Mouse (Mus musculus) megakaryocyte progenitor cell, adult 5-6 weeks (primary cell): ENCODE data around the gene D17H6S53E. TPM values are rescaled to one million over a fixed set of nuclear protein-coding genes. Genes with fewer than 3 reads are reported as not detected.

Experiments
- total RNA-seq, 2 experiments: library from RNA; stranded (forward) in 1 of 2; stranded (reverse) in 1 of 2; fragments of 157-497, 149-512 nt in 1 of 2; fragments of 200-1000 nt in 1 of 2; gene quantifications; 2 replicates each; pipeline versions ENCODE4 v1.2.3 to v1.2.4; 2015 to 2017

Gene D17H6S53E
- total RNA-seq, 2 experiments from 2014 or later, result 3.6 to 7.7 TPM

Other genes with a start within 250 kb of the D17H6S53E start
Only the 30 nearest of the 42 such genes appear.
- 187 and 253 TPM in 2 replicates for gene Lsm2, start 144.5 kb upstream of the D17H6S53E start, total RNA-seq (2015)
- gene Lsm2, start 144.5 kb upstream of the D17H6S53E start, total RNA-seq (2017), result 71.7 and 78.0 TPM in 2 replicates
- 60.5 and 77.5 TPM in 2 replicates for gene Vars, start 125.4 kb upstream of the D17H6S53E start, total RNA-seq (2015)
- 239 and 292 TPM in 2 replicates for gene Vars, start 125.4 kb upstream of the D17H6S53E start, total RNA-seq (2017)
- not detected in 2 replicates for gene Vwa7, start 109.8 kb upstream of the D17H6S53E start, total RNA-seq (2015)
- 0.17 TPM in 1 of 2 replicates, not detected in the other for gene Vwa7, start 109.8 kb upstream of the D17H6S53E start, total RNA-seq (2017)
- gene Sapcd1, start 98.4 kb upstream of the D17H6S53E start, total RNA-seq (2015), result 0.93 and 1.9 TPM in 2 replicates
- 1.5 TPM in 1 of 2 replicates, not detected in the other for gene Sapcd1, start 98.4 kb upstream of the D17H6S53E start, total RNA-seq (2017)
- gene Msh5, start 79.6 kb upstream of the D17H6S53E start, total RNA-seq (2015), result 4.2 and 5.7 TPM in 2 replicates
- 2.4 and 3.5 TPM in 2 replicates for gene Msh5, start 79.6 kb upstream of the D17H6S53E start, total RNA-seq (2017)
- 209 and 248 TPM in 2 replicates for gene Clic1, start 76.4 kb upstream of the D17H6S53E start, total RNA-seq (2015)
- gene Clic1, start 76.4 kb upstream of the D17H6S53E start, total RNA-seq (2017), result 225 and 254 TPM in 2 replicates
- gene Ddah2, start 67.3 kb upstream of the D17H6S53E start, total RNA-seq (2015), result 1.8 and 2.6 TPM in 2 replicates
- 1.9 and 3.5 TPM in 2 replicates for gene Ddah2, start 67.3 kb upstream of the D17H6S53E start, total RNA-seq (2017)
- not detected in 2 replicates for gene Ly6g6c, start 61.0 kb upstream of the D17H6S53E start, total RNA-seq (2015)
- not detected in 2 replicates for gene Ly6g6c, start 61.0 kb upstream of the D17H6S53E start, total RNA-seq (2017)
- not detected in 2 replicates for gene Mpig6b, start 60.2 kb upstream of the D17H6S53E start, total RNA-seq (2015)
- gene Mpig6b, start 60.2 kb upstream of the D17H6S53E start, total RNA-seq (2017), result not detected in 2 replicates
- gene Ly6g6e, start 49.5 kb upstream of the D17H6S53E start, total RNA-seq (2015), result not detected in 2 replicates
- gene Ly6g6e, start 49.5 kb upstream of the D17H6S53E start, total RNA-seq (2017), result not detected in 2 replicates
- gene Ly6g6d, start 48.3 kb upstream of the D17H6S53E start, total RNA-seq (2015), result not detected in 2 replicates
- gene Ly6g6d, start 48.3 kb upstream of the D17H6S53E start, total RNA-seq (2017), result not detected in 2 replicates
- not detected in 2 replicates for gene Ly6g6f, start 40.8 kb upstream of the D17H6S53E start, total RNA-seq (2015)
- gene Ly6g6f, start 40.8 kb upstream of the D17H6S53E start, total RNA-seq (2017), result not detected in 2 replicates
- 17.5 and 21.1 TPM in 2 replicates for gene Abhd16a, start 37.1 kb upstream of the D17H6S53E start, total RNA-seq (2015)
- gene Abhd16a, start 37.1 kb upstream of the D17H6S53E start, total RNA-seq (2017), result 22.7 and 26.0 TPM in 2 replicates
- gene Ly6g5c, start 18.1 kb upstream of the D17H6S53E start, total RNA-seq (2015), result not detected in 2 replicates
- not detected in 2 replicates for gene Ly6g5c, start 18.1 kb upstream of the D17H6S53E start, total RNA-seq (2017)
- 0.84 and 1.4 TPM in 2 replicates for gene Ly6g5b, start 10.9 kb upstream of the D17H6S53E start, total RNA-seq (2015)
- gene Ly6g5b, start 10.9 kb upstream of the D17H6S53E start, total RNA-seq (2017), result 0.27 and 0.92 TPM in 2 replicates
- 20.3 and 20.7 TPM in 2 replicates for gene Gpank1, start 4.9 kb upstream of the D17H6S53E start, total RNA-seq (2015)
- 33.9 and 36.8 TPM in 2 replicates for gene Gpank1, start 4.9 kb upstream of the D17H6S53E start, total RNA-seq (2017)
- 411 and 443 TPM in 2 replicates for gene Csnk2b, start 4.3 kb upstream of the D17H6S53E start, total RNA-seq (2015)
- gene Csnk2b, start 4.3 kb upstream of the D17H6S53E start, total RNA-seq (2017), result 375 TPM in 2 replicates
- gene Apom, start 5.7 kb downstream of the D17H6S53E start, total RNA-seq (2015), result not detected in 2 replicates
- gene Apom, start 5.7 kb downstream of the D17H6S53E start, total RNA-seq (2017), result not detected in 2 replicates
- 73.9 and 78.5 TPM in 2 replicates for gene Bag6, start 8.8 kb downstream of the D17H6S53E start, total RNA-seq (2015)
- 77.3 and 88.5 TPM in 2 replicates for gene Bag6, start 8.8 kb downstream of the D17H6S53E start, total RNA-seq (2017)
- 228 and 262 TPM in 2 replicates for gene Prrc2a, start 38.5 kb downstream of the D17H6S53E start, total RNA-seq (2015)
- 59.6 and 63.9 TPM in 2 replicates for gene Prrc2a, start 38.5 kb downstream of the D17H6S53E start, total RNA-seq (2017)
- gene Aif1, start 49.7 kb downstream of the D17H6S53E start, total RNA-seq (2015), result 5.8 and 12.4 TPM in 2 replicates
- 8.9 and 11.5 TPM in 2 replicates for gene Aif1, start 49.7 kb downstream of the D17H6S53E start, total RNA-seq (2017)
- gene Lst1, start 62.1 kb downstream of the D17H6S53E start, total RNA-seq (2015), result 65.2 and 70.1 TPM in 2 replicates
- 47.2 and 99.6 TPM in 2 replicates for gene Lst1, start 62.1 kb downstream of the D17H6S53E start, total RNA-seq (2017)
- gene Ltb, start 68.1 kb downstream of the D17H6S53E start, total RNA-seq (2015), result 0.22 and 0.81 TPM in 2 replicates
- 0.47 and 4.4 TPM in 2 replicates for gene Ltb, start 68.1 kb downstream of the D17H6S53E start, total RNA-seq (2017)
- gene Tnf, start 75.6 kb downstream of the D17H6S53E start, total RNA-seq (2015), result 18.6 and 33.2 TPM in 2 replicates
- 11.1 and 16.4 TPM in 2 replicates for gene Tnf, start 75.6 kb downstream of the D17H6S53E start, total RNA-seq (2017)
- not detected in 2 replicates for gene Lta, start 79.0 kb downstream of the D17H6S53E start, total RNA-seq (2015)
- gene Lta, start 79.0 kb downstream of the D17H6S53E start, total RNA-seq (2017), result not detected in 2 replicates
- gene Gm16181, start 94.5 kb downstream of the D17H6S53E start, total RNA-seq (2015), result not detected in 2 replicates
- not detected in 2 replicates for gene Gm16181, start 94.5 kb downstream of the D17H6S53E start, total RNA-seq (2017)
- 4.1 and 6.9 TPM in 2 replicates for gene Atp6v1g2, start 107.3 kb downstream of the D17H6S53E start, total RNA-seq (2015)
- gene Atp6v1g2, start 107.3 kb downstream of the D17H6S53E start, total RNA-seq (2017), result 1.1 and 2.4 TPM in 2 replicates
- 1.9 and 3.1 TPM in 2 replicates for gene Nfkbil1, start 109.4 kb downstream of the D17H6S53E start, total RNA-seq (2015)
- gene Nfkbil1, start 109.4 kb downstream of the D17H6S53E start, total RNA-seq (2017), result 6.7 and 8.0 TPM in 2 replicates
- 289 and 314 TPM in 2 replicates for gene Ddx39b, start 115.4 kb downstream of the D17H6S53E start, total RNA-seq (2015)
- 188 and 193 TPM in 2 replicates for gene Ddx39b, start 115.4 kb downstream of the D17H6S53E start, total RNA-seq (2017)
- gene H2-D1, start 136.4 kb downstream of the D17H6S53E start, total RNA-seq (2015), result 248 and 262 TPM in 2 replicates
- 464 and 467 TPM in 2 replicates for gene H2-D1, start 136.4 kb downstream of the D17H6S53E start, total RNA-seq (2017)